Mouse (Mus musculus) cortical plate, adult 2 months (tissue): Measurements from ENCODE around the gene Hmgcs2.

Source experiments
- CTCF ChIP-seq: fragments of 200-500 bp; IDR thresholded peaks from 2 replicates; pipeline ENCODE4 v1.5.1; 2011; ENCODE audit warnings: mild to moderate bottlenecking, control low read depth, low read length; ENCODE audit not compliant: insufficient read depth; ENCODE audit errors: extremely low read depth
- POLR2A ChIP-seq: fragments of 200-500 bp; IDR thresholded peaks from 2 replicates; pipeline ENCODE4 v1.6.1; 2011; ENCODE audit warnings: mild to moderate bottlenecking, low read length, control low read depth; ENCODE audit not compliant: insufficient read depth; ENCODE audit errors: extremely low read depth

- no peak for TF ChIP-seq CTCF
- no peak for TF ChIP-seq POLR2A
Measured at GRCm38 (mm10) chr3:98254059-98254458, 26.2 kb upstream of the Hmgcs2 start.
